Mouse (Mus musculus): ENCODE results near the gene Bid. TPM values are rescaled to one million over a fixed set of nuclear protein-coding genes. Genes with fewer than 3 reads are reported as not detected.
"Not testable (repeated sequence)": the region's sequence is repeated elsewhere in the genome, so short reads cannot be mapped to it uniquely, and the experiment has no call there.

The Bid gene
- polyA plus RNA-seq, 1 experiment from 2014 or later: 17.6 TPM

GRCm38 (mm10) chr6:120868824-120869223, 47.8 kb downstream of the Bid start:
- Histone ChIP-seq H3K36me3 (replicated peaks; ENCODE audit: control insufficient read depth, insufficient read depth, low read depth, low read length) (peaks cover 3% of the 10 kb centered on the region; the same call in 1 of the 2 replicates), H3K9me3 (replicated peaks; ENCODE audit: control insufficient read depth, low read length) (no peaks in the 10 kb centered on the region), H3K27me3 (ENCODE audit: control insufficient read depth, insufficient read depth, low read length) (no peaks in the 10 kb centered on the region), H3K27ac (replicated peaks; ENCODE audit: low read depth, low read length) (no peak overlapping the region), H3K4me2 (ENCODE audit: low read depth, low read length) (no peak overlapping the region), H3K4me3 (ENCODE audit: low read depth, low read length) (no peak overlapping the region), H3K4me1 (ENCODE audit: control insufficient read depth, insufficient read depth, low read length) (no peaks in the 10 kb centered on the region), H3K9ac (replicated peaks; ENCODE audit: low read length) (no peak overlapping the region)
- ATAC-seq (replicated peaks; ENCODE audit: insufficient number of reproducible peaks, low FRiP score, low TSS enrichment, low read depth) (no peak), DNase-seq (ENCODE audit: low spot score) (no peak)
- 73% methylated on average over 1 of the region's 1 CpGs for WGBS

DNA sequence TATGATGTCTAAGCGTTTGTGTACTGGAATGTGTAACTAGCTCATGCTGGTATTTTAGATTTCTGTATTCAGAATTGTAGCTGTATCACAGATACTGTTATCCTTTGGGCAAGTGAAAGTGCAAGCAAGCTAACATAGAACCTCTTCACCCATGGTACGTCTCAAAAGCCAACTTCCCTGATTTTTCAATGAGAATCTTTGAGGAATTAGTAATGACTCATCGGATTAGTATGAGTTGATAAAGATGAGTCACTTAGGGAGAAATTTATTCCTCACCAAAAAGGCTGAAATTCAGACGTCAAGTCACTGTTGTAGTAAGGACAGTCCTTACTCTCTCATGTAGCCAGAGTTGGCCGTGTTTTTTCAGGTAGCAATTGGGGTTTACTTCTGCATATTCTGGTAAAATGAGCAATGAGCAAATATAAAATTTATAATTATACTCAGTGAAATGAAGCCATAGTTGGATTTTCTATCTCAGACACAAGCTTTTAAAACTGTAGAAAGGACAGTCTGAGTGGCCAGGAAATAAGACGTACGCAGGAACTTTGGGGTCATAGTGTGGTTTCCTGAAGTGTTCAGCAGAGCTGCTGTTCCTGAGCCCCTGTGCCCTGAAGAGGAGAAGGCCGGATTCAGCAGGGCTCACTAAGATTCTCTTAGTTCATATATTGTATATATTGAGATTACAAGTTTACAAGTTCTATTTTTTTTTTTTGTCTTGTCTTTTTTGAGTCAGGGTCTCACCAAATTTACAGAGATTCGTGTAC, 50.4 kb downstream of the Bid start:
- Histone ChIP-seq H3K4me1 (ENCODE audit: control insufficient read depth, insufficient read depth, low read length) (no peaks in the 10 kb centered on the region), H3K27me3 (ENCODE audit: control insufficient read depth, insufficient read depth, low read length) (no peaks in the 10 kb centered on the region), H3K9ac (replicated peaks; ENCODE audit: low read length) (no peak overlapping the region), H3K4me3 (ENCODE audit: low read depth, low read length) (no peak overlapping the region), H3K4me2 (ENCODE audit: low read depth, low read length) (no peak overlapping the region), H3K27ac (replicated peaks; ENCODE audit: low read depth, low read length) (no peak overlapping the region), H3K9me3 (replicated peaks; ENCODE audit: control insufficient read depth, low read length) (no peaks in the 10 kb centered on the region), H3K36me3 (replicated peaks; ENCODE audit: control insufficient read depth, insufficient read depth, low read depth, low read length) (peaks cover 3% of the 10 kb centered on the region; the same call in 1 of the 2 replicates)
- WGBS: 84% methylated on average over 9 of the region's 9 CpGs
- DNase-seq (ENCODE audit: low spot score) (no peak), ATAC-seq (replicated peaks; ENCODE audit: insufficient number of reproducible peaks, low FRiP score, low TSS enrichment, low read depth) (no peak)

DNA sequence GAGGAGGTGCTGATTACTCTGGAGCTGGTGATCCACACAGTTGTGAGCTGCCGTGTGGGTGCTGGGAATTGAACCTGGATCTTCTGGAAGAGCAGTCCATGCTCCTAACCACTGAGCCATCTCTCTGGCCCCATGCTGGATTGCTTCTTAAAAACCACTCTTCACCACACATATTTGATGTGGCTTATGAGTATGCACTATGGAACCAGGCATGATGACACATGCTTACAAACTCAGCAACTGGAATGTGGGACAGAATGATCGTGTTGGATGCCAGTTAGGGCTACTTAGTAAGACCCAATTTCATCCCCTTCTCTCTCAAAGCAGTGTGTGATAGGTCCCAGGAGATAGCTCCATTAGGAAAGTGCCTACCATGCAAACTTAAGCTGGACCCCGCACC, 56.6 kb downstream of the Bid start:
- no peaks in the 10 kb centered on the region; the same call in 1 of the 2 replicates for H3K36me3 ChIP-seq (replicated peaks; ENCODE audit: control insufficient read depth, insufficient read depth, low read depth, low read length)
- H3K9ac ChIP-seq (replicated peaks; ENCODE audit: low read length): no peak overlapping the region
- H3K27me3 ChIP-seq (ENCODE audit: control insufficient read depth, insufficient read depth, low read length): no peaks in the 10 kb centered on the region
- H3K27ac ChIP-seq (replicated peaks; ENCODE audit: low read depth, low read length): no peak overlapping the region
- H3K4me2 ChIP-seq (ENCODE audit: low read depth, low read length): no peak overlapping the region
- DNase-seq (ENCODE audit: low spot score) (no peak), ATAC-seq (replicated peaks; ENCODE audit: insufficient number of reproducible peaks, low FRiP score, low TSS enrichment, low read depth) (no peak)
- H3K4me1 ChIP-seq (ENCODE audit: control insufficient read depth, insufficient read depth, low read length): no peaks in the 10 kb centered on the region
- H3K9me3 ChIP-seq (replicated peaks; ENCODE audit: control insufficient read depth, low read length): no peaks in the 10 kb centered on the region
- no peak overlapping the region for H3K4me3 ChIP-seq (ENCODE audit: low read depth, low read length)
- WGBS: 93% methylated on average over 3 of the region's 3 CpGs

GRCm38 (mm10) chr6:120858217-120858711, 58.4 kb downstream of the Bid start:
- no peak overlapping the region for H3K9ac ChIP-seq (replicated peaks; ENCODE audit: low read length)
- H3K4me1 ChIP-seq (ENCODE audit: control insufficient read depth, insufficient read depth, low read length): no peaks in the 10 kb centered on the region
- H3K4me3 ChIP-seq (ENCODE audit: low read depth, low read length): no peak overlapping the region
- H3K27me3 ChIP-seq (ENCODE audit: control insufficient read depth, insufficient read depth, low read length): no peaks in the 10 kb centered on the region
- 66% methylated on average over 8 of the region's 8 CpGs for WGBS
- H3K9me3 ChIP-seq (replicated peaks; ENCODE audit: control insufficient read depth, low read length): no peaks in the 10 kb centered on the region
- H3K36me3 ChIP-seq (replicated peaks; ENCODE audit: control insufficient read depth, insufficient read depth, low read depth, low read length): no peaks in the 10 kb centered on the region; the same call in 1 of the 2 replicates
- no peak overlapping the region for H3K27ac ChIP-seq (replicated peaks; ENCODE audit: low read depth, low read length)
- DNase-seq (ENCODE audit: low spot score): no peak
- H3K4me2 ChIP-seq (ENCODE audit: low read depth, low read length): no peak overlapping the region
- ATAC-seq (replicated peaks; ENCODE audit: insufficient number of reproducible peaks, low FRiP score, low TSS enrichment, low read depth): peak; percentile 76

GRCm38 (mm10) chr6:120854413-120854812, 62.2 kb downstream of the Bid start:
- no peak overlapping the region for H3K4me3 ChIP-seq (ENCODE audit: low read depth, low read length)
- no peaks in the 10 kb centered on the region for H3K9me3 ChIP-seq (replicated peaks; ENCODE audit: control insufficient read depth, low read length)
- H3K4me2 ChIP-seq (ENCODE audit: low read depth, low read length): no peak overlapping the region
- no peak overlapping the region for H3K27ac ChIP-seq (replicated peaks; ENCODE audit: low read depth, low read length)
- 91% methylated on average over 10 of the region's 10 CpGs for WGBS
- DNase-seq (ENCODE audit: low spot score) (no peak), ATAC-seq (replicated peaks; ENCODE audit: insufficient number of reproducible peaks, low FRiP score, low TSS enrichment, low read depth) (no peak)
- no peaks in the 10 kb centered on the region for H3K27me3 ChIP-seq (ENCODE audit: control insufficient read depth, insufficient read depth, low read length)
- no peaks in the 10 kb centered on the region; the same call in 1 of the 2 replicates for H3K36me3 ChIP-seq (replicated peaks; ENCODE audit: control insufficient read depth, insufficient read depth, low read depth, low read length)
- no peaks in the 10 kb centered on the region for H3K4me1 ChIP-seq (ENCODE audit: control insufficient read depth, insufficient read depth, low read length)
- no peak overlapping the region for H3K9ac ChIP-seq (replicated peaks; ENCODE audit: low read length)

DNA sequence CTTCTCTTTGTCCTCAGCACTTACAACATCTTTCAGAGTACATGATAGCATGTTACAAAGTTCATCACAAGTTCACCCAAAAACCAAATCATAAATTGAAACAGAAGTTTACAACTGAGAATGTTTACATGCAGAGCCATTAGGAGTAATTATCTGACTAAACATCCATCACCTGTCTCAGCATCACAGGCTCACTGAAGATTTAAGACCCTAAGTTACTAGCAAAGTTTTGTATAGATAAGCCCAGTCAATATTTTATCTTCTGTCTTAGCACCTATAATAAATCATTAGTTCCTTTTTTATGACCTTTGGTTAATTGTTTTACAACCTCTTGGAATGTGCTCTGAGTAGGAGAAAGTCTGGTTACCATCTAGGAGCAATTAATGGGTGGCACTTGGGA, 65.9 kb downstream of the Bid start:
- not testable (repeated sequence) for H3K36me3 ChIP-seq (replicated peaks; ENCODE audit: control insufficient read depth, insufficient read depth, low read depth, low read length); ATAC-seq (replicated peaks; ENCODE audit: insufficient number of reproducible peaks, low FRiP score, low TSS enrichment, low read depth); H3K4me2 ChIP-seq (ENCODE audit: low read depth, low read length)

More for the DNA sequence above, 65.9 kb downstream of the Bid start:
- H3K9me3 ChIP-seq (replicated peaks; ENCODE audit: control insufficient read depth, low read length); H3K4me3 ChIP-seq (ENCODE audit: low read depth, low read length); DNase-seq (ENCODE audit: low spot score); H3K27ac ChIP-seq (replicated peaks; ENCODE audit: low read depth, low read length); H3K27me3 ChIP-seq (ENCODE audit: control insufficient read depth, insufficient read depth, low read length); H3K9ac ChIP-seq (replicated peaks; ENCODE audit: low read length); H3K4me1 ChIP-seq (ENCODE audit: control insufficient read depth, insufficient read depth, low read length): not testable (repeated sequence)

Other genes with a start within 250 kb of the Bid start
- gene Slc25a18, start 143.3 kb downstream of the Bid start, polyA plus RNA-seq (2014; fragmentation: Nextera tagmentation; extraction: Ambion mirVana): 0.21 and 0.36 TPM in 2 replicates
- 144 and 147 TPM in 2 replicates for gene Atp6v1e1, start 94.1 kb downstream of the Bid start, polyA plus RNA-seq (2014; fragmentation: Nextera tagmentation; extraction: Ambion mirVana)
- gene Bcl2l13, start 80.6 kb downstream of the Bid start, polyA plus RNA-seq (2014; fragmentation: Nextera tagmentation; extraction: Ambion mirVana): 36.6 and 40.1 TPM in 2 replicates
- 11.1 and 13.3 TPM in 2 replicates for gene Mical3, start 214.1 kb upstream of the Bid start, polyA plus RNA-seq (2014; fragmentation: Nextera tagmentation; extraction: Ambion mirVana)

Data from embryonic facial prominence, embryonic 11.5 days (tissue).